Mouse (Mus musculus): ENCODE results near the gene Calhm6. TPM values are rescaled to one million over a fixed set of nuclear protein-coding genes. Genes with fewer than 3 reads are reported as not detected.

Gene Calhm6
- polyA plus RNA-seq (2016; fragmentation: Nextera tagmentation; extraction: Ambion mirVana): 0.29 and 0.84 TPM in 2 replicates

DNA sequence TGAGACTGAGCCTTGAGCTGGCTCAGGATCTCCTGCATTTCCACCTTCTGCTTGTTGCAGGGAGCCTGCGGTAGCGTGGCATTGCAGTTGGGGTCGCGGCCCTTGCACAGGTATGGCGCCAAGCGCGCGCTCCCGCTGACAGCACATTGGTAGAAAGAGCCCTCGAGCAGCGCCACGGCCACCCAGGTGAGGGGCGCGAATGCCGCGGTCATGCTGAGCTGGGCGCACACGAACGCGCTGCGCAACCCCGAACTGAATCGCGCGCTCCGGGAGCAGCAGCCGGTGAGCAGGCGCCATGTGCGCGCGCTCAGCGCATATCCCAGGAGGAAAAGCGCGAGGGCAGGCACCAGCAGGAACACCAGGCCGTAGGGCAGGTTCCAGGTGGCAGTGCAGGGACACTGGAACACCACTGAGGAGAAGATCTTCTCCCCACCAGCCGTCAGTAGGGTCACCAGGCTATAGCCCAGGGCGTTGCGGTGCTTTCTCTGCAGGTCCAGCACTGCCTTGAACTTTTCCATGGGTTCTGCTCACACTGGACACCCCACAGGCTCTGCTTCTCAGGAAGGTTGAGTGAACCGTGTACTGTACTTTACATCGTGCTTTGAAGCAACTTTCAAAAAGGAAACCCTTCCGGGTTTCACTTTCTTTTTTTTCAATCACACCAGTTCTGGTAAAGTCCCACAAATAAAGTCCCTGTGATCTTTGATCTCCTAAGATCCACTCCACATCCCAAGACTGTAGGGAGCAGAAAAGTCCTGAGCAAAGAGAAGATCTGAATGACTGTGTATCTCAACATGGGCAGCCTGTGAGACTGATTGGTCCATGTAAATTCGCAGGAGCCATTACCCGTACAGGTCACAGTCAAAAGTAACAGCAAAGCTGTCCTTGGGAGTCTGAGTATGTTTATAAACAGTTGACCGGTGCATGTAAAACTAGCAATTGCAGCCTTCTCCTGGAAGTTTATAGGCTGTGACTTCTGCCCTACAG is at the start of gene Calhm6:
TSS of gene Calhm6 (minus strand) at position 593 of the 987 bp plus-strand sequence.
- 0 out of 2 replicates have a peak, but pooled peaks cover 3% of the 10 kb centered on the region for H3K4me1 ChIP-seq
- H3K4me3 ChIP-seq: peak within 1 kb of the TSS; percentile 51
- peak within 1 kb of the TSS; percentile 85 for H3K4me2 ChIP-seq (replicated peaks)
- no peak within 1 kb of the TSS for H3K27ac ChIP-seq
- H3K9ac ChIP-seq: peak within 1 kb of the TSS; percentile 62
- WGBS: 17% methylated on average over 44 of the region's 44 CpGs
- peak; percentile 64 for ATAC-seq (ENCODE audit: low FRiP score)
- H3K36me3 ChIP-seq: no peaks in the 10 kb centered on the region
- no peaks in the 10 kb centered on the region for H3K9me3 ChIP-seq (replicated peaks)
- peaks cover 6% of the 10 kb centered on the region; the same call in 1 of the 2 replicates for H3K27me3 ChIP-seq

DNA sequence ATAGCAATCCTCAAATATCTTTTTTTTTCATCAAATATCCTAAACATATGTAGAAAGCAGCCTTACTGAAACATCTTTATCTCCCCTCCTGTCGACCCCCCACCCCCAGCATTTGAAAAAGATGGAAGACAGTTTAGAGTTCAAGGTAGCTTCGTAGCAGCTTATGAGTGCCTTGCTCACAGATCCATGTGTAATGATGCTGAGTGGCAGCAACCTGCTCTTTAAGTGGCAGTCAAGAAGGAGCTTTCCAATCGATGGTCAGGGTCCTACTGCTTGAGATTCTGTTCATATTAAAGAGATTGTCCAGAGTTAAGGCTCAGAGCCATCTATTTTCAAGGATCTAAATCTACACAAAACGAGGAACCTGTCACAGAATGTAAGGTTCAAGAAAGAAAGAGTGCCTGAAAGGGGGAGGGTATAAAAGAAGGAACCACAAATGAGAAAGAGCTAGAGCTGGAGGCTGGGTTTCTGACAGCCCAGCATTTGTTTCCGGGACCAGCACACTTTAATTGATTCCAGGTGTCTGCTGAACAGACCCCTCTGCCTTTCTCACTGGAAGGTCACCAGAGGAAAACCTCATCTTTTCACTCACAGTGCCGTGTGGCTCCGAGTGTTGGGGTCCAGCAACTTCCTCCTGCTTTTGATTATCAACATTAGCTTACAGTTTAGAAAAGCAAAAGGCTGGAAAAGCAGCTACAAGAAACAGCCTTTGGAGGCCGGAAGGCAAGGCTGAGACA is 48.3 kb upstream of the Calhm6 start:
- Histone ChIP-seq H3K4me1 (peaks cover 2% of the 10 kb centered on the region; the same call in 1 of the 2 replicates), H3K9me3 (replicated peaks) (no peaks in the 10 kb centered on the region), H3K27ac (peak overlapping the region; percentile 30; the same call in 1 of the 2 replicates), H3K4me2 (replicated peaks) (no peak overlapping the region), H3K27me3 (no peaks in the 10 kb centered on the region), H3K36me3 (no peaks in the 10 kb centered on the region), H3K9ac (no peak overlapping the region), H3K4me3 (no peak overlapping the region)
- no peak for ATAC-seq (ENCODE audit: low FRiP score)
- 50% methylated on average over 8 of the region's 8 CpGs for WGBS

DNA sequence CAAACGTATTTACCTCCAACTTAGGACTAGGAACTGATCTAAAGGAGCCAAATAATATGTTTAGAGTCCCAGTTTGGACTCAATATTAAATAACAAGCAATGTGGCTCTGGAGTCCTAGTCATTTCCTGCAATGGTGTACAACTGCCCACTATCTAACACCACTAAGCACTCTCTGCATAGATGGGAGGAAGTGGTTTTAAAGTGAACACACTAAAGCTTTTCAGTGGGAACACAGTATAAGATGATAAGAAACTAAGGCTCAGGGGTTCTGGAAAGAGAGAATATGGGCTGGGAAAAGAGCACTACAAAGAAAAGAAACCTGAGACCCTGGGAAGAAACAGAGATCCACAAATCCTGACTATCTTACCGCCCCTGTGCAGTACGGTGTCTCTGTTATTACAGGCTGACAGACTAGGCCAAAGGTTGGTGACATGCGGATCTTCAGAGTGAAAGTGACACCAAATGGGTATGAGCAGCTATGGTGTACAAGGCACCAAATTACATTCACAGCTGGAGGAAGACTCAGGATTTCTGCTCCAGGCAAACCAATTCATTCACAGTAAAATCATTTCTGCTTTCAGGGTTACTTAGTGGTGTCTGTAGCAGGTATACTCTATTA is 45.0 kb upstream of the Calhm6 start:
- WGBS: 77% methylated on average over 4 of the region's 4 CpGs
- H3K27me3 ChIP-seq: no peaks in the 10 kb centered on the region
- H3K4me1 ChIP-seq: peaks cover 2% of the 10 kb centered on the region; the same call in 1 of the 2 replicates
- H3K9me3 ChIP-seq (replicated peaks): no peaks in the 10 kb centered on the region
- no peaks in the 10 kb centered on the region for H3K36me3 ChIP-seq
- no peak overlapping the region for H3K4me3 ChIP-seq
- no peak overlapping the region for H3K27ac ChIP-seq
- no peak overlapping the region for H3K9ac ChIP-seq
- no peak overlapping the region for H3K4me2 ChIP-seq (replicated peaks)
- no peak for ATAC-seq (ENCODE audit: low FRiP score)

DNA sequence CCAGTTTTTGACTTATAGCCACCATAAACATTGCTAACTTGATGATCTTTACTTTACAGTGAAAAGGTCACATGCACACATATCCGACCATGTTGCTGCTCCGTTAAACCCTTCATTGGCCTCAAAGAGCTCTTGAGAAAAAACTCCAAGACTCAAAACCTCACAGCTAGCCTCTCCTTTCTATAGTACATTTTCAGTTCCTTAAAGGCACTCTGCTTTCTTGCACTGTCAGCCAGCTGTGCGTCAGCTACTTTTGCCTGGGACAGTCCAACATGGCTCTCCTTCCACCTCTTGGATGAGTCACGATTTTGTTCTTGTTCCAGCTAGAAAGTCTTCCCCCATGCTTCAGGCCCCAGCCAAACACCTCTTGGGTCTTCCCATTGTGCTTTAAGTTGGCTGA is 43.9 kb upstream of the Calhm6 start:
- Histone ChIP-seq H3K27me3 (no peaks in the 10 kb centered on the region), H3K9me3 (replicated peaks) (no peaks in the 10 kb centered on the region), H3K9ac (no peak overlapping the region), H3K4me2 (replicated peaks) (no peak overlapping the region), H3K36me3 (no peaks in the 10 kb centered on the region), H3K4me3 (no peak overlapping the region), H3K4me1 (peaks cover 2% of the 10 kb centered on the region; the same call in 1 of the 2 replicates), H3K27ac (no peak overlapping the region)
- ATAC-seq (ENCODE audit: low FRiP score): no peak
- 91% methylated on average over 4 of the region's 4 CpGs for WGBS

DNA sequence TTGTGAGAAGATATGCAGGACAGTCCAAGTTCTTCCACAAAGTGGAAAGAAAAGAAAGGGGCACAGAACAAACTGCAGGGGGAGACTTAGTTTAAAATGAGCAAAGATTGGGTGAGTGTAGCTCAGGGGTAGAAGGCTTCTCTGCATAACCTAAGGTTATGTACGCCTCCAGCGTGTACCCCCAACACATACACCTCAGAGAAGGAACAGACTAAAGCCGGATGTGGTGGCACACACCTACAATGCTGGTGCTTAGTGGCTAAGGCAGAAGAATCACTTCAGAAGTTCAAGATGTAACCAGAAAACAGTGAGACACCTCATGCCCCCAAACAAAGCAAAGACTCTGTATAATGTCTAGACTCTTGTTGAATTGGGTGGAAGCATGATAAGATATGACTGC is 43.4 kb upstream of the Calhm6 start:
- 92% methylated on average over 3 of the region's 3 CpGs for WGBS
- ATAC-seq (ENCODE audit: low FRiP score): no peak
- no peaks in the 10 kb centered on the region for H3K27me3 ChIP-seq

DNA sequence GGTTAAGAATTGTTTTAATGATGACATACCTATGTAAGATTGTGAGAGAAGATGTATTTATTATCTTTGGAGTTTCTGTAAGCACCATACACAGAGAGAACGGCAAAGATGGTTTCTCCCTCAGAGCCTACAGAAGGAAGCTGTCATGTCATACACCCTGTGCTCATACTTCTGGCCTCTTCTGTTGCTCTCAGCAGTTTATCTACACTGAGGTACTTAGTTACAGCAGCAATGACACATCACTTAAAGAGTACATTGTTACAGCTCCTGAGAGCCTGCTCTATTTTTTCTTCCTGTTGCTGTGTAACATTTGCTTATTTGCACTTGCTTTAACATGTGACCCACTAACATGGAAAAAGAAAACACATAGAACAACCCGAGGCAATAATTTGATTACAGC is 39.2 kb upstream of the Calhm6 start:
- Histone ChIP-seq H3K9ac (no peak overlapping the region), H3K27ac (no peak overlapping the region), H3K4me1 (no peaks in the 10 kb centered on the region), H3K27me3 (no peaks in the 10 kb centered on the region), H3K4me3 (no peak overlapping the region), H3K36me3 (no peaks in the 10 kb centered on the region), H3K9me3 (replicated peaks) (no peaks in the 10 kb centered on the region), H3K4me2 (replicated peaks) (no peak overlapping the region)
- 83% methylated on average over 2 of the region's 2 CpGs for WGBS
- ATAC-seq (ENCODE audit: low FRiP score): no peak

More for the DNA sequence above, 43.4 kb upstream of the Calhm6 start:
- Histone ChIP-seq H3K4me1 (peaks cover under 1% of the 10 kb centered on the region; the same call in 1 of the 2 replicates), H3K9me3 (replicated peaks) (no peaks in the 10 kb centered on the region), H3K4me2 (replicated peaks) (no peak overlapping the region), H3K9ac (no peak overlapping the region), H3K36me3 (no peaks in the 10 kb centered on the region), H3K27ac (no peak overlapping the region), H3K4me3 (no peak overlapping the region)

DNA sequence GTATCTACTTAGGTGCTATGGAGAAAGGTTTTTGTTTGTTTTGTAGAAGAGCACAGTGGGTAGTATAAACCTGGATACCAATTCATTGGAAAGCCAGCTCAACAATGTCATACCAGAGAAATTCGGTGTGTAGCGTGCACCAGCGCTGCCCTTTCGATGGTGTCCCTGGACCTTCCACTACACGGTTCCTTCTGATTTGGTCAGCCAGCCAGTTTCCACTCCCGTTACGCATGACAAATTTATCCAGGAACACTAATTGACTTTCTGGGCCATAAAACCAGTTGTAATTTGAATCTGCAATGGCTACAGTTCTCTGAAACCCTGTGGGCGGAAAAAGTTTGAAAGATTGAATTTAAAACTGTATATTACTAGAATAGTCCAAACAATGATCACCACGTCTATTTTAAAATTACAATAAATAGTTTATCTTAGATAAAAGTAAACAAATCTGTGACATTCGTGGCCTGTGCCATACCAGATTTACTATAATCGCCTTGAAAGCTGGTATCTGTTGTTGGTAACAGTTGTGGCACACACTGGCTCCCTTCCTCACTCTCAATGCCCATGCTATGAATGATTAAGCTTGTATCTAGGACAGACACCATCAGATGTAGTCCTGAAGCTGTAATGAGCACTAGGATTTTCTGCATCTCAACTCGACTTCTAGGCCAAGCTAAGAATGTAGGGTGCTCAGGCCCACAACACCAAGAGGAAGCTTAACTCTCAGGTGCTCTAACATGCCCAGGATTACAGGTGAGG is 28.2 kb upstream of the Calhm6 start:
- WGBS: 88% methylated on average over 12 of the region's 12 CpGs
- no peak overlapping the region for H3K9ac ChIP-seq
- no peaks in the 10 kb centered on the region for H3K36me3 ChIP-seq
- no peak overlapping the region for H3K4me2 ChIP-seq (replicated peaks)
- H3K4me1 ChIP-seq: no peaks in the 10 kb centered on the region
- ATAC-seq (ENCODE audit: low FRiP score): no peak
- no peak overlapping the region for H3K27ac ChIP-seq
- H3K27me3 ChIP-seq: no peaks in the 10 kb centered on the region
- H3K9me3 ChIP-seq (replicated peaks): no peaks in the 10 kb centered on the region
- no peak overlapping the region for H3K4me3 ChIP-seq

DNA sequence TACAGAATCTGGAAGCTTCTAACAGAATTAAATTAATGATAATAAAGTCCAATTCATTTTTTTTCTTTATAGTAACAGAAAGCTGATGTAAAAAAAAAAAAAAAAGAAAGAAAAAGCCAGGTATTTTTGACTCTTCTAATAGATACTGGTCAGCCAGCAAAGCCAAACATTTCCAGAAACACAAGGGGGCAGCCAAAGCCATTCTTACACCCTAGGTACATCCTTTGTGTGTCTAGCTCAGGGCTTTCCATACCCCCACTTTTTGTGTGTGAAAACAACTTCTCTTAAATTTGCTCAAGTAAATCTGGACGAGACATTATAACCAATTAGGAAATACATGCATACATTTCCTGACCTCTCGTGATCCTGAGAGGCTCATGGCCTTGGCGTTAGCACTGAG is 24.0 kb upstream of the Calhm6 start:
- H3K9ac ChIP-seq: no peak overlapping the region
- no peak overlapping the region for H3K4me3 ChIP-seq
- H3K4me1 ChIP-seq: 0 out of 2 replicates have a peak, but pooled peaks cover 2% of the 10 kb centered on the region
- ATAC-seq (ENCODE audit: low FRiP score): no peak
- no peaks in the 10 kb centered on the region for H3K9me3 ChIP-seq (replicated peaks)
- 88% methylated on average over 3 of the region's 3 CpGs for WGBS
- no peak overlapping the region for H3K27ac ChIP-seq
- H3K36me3 ChIP-seq: no peaks in the 10 kb centered on the region
- no peak overlapping the region for H3K4me2 ChIP-seq (replicated peaks)
- no peaks in the 10 kb centered on the region for H3K27me3 ChIP-seq

DNA sequence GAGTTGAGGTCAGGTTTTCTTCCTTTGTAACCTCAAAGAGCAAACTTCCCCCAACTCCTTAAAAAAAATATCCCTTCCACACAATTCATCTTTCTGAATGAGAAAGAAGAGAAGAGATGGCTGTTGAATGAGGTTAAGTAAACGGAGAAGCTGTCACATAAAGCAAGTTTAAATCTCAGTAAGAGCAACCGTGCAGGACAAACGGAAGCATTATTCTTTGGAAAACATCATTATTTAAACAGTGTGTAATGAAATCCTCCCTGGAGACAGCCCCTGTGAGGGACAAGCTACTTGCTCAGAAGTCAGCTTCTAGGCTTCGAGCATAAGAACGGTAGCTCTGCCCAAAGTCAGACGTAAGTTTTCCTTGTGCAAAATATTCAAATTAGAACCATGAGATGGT is 22.7 kb upstream of the Calhm6 start:
- ATAC-seq (ENCODE audit: low FRiP score): no peak
- Histone ChIP-seq H3K4me2 (replicated peaks) (no peak overlapping the region), H3K27me3 (no peaks in the 10 kb centered on the region), H3K4me3 (no peak overlapping the region), H3K9ac (no peak overlapping the region), H3K9me3 (replicated peaks) (no peaks in the 10 kb centered on the region), H3K27ac (no peak overlapping the region; the same call in 1 of the 2 replicates), H3K4me1 (0 out of 2 replicates have a peak, but pooled peaks cover 2% of the 10 kb centered on the region), H3K36me3 (no peaks in the 10 kb centered on the region)
- 53% methylated on average over 6 of the region's 6 CpGs for WGBS

DNA sequence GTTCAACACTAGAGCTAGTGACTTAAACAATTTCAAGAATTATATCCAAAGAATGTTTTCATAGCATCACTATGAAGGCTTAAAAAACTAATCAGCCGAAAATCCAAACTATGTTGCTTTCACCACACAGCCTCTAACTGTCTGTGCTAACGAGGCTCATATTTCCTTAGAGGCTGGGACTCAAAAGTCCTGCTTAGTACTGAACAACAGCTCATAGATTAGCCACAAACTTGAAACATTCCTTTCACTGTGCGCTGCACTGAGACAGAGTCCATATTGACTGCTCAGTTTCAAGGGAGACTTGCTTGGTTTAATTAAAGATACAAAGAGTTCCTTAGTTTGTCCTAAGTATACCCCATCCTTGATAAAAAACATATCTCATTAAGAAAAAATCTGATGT is 22.0 kb upstream of the Calhm6 start:
- Histone ChIP-seq H3K4me3 (no peak overlapping the region), H3K4me2 (replicated peaks) (no peak overlapping the region), H3K4me1 (0 out of 2 replicates have a peak, but pooled peaks cover 2% of the 10 kb centered on the region), H3K27me3 (no peaks in the 10 kb centered on the region), H3K9ac (no peak overlapping the region), H3K36me3 (no peaks in the 10 kb centered on the region), H3K9me3 (replicated peaks) (no peaks in the 10 kb centered on the region), H3K27ac (no peak overlapping the region)
- no peak for ATAC-seq (ENCODE audit: low FRiP score)
- 74% methylated on average over 3 of the region's 3 CpGs for WGBS

DNA sequence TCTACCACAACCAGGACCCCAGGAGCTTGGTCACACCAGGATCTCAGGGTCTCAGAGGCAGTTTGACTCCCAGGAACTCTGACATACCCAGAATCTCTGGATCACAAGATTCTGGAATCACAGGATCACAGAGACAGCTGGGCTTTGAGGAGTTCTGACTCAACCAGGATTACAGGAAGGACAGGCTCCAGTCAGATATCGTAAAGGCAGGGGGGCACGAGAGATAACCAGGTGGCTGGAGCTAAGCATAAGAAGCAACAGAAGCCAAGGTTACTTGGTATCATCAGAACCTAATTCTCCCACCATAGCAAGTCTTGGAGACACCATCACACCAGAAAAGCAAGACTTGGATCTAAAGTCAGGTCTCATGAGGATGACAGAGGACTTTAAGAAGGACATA is 13.9 kb upstream of the Calhm6 start:
- Histone ChIP-seq H3K27me3 (no peaks in the 10 kb centered on the region), H3K36me3 (no peaks in the 10 kb centered on the region), H3K4me3 (no peak overlapping the region), H3K9ac (no peak overlapping the region), H3K4me2 (replicated peaks) (no peak overlapping the region), H3K27ac (no peak overlapping the region), H3K9me3 (replicated peaks) (no peaks in the 10 kb centered on the region; the same call in 1 of the 2 replicates), H3K4me1 (no peaks in the 10 kb centered on the region)
- WGBS: 95% methylated on average over 2 of the region's 2 CpGs
- no peak for ATAC-seq (ENCODE audit: low FRiP score)

Measured in hindbrain, embryonic 12.5 days (tissue).